Mouse (Mus musculus): Measurements from ENCODE around the gene Ilvbl. TPM values are rescaled to one million over a fixed set of nuclear protein-coding genes. Genes with fewer than 3 reads are reported as not detected.
A peak's percentile ranks its signal among the peaks of the same experiment; 100 is the strongest.
"Not testable (repeated sequence)": the region's sequence is repeated elsewhere in the genome, so short reads cannot be mapped to it uniquely, and the experiment has no call there.

Ilvbl gene
- total RNA-seq, 4 experiments from 2014 or later, result 8.9 to 14.2 (median 10.5) TPM

- peak; percentile 21 to 27 for DNase-seq (ENCODE audit: low spot score in 2 of 2)
Measured at GRCm38 (mm10) chr10:78591406-78592328, 17.5 kb downstream of the Ilvbl start, which contains the start of gene Syde1. TSS of gene Syde1 (minus strand) at chr10:78591964.

- DNase-seq (ENCODE audit: low spot score in 2 of 2), result no peak
Measured at GRCm38 (mm10) chr10:78592856-78593379, 18.8 kb downstream of the Ilvbl start.

GRCm38 (mm10) chr10:78593736-78594135 is 19.6 kb downstream of the Ilvbl start:
- DNase-seq (ENCODE audit: low spot score in 2 of 2), result no peak

GRCm38 (mm10) chr10:78594157-78594556 is 20.0 kb downstream of the Ilvbl start:
- no peak for DNase-seq (ENCODE audit: low spot score in 2 of 2)

- DNase-seq (ENCODE audit: low spot score in 2 of 2), result no peak
Measured at GRCm38 (mm10) chr10:78594566-78594965, 20.4 kb downstream of the Ilvbl start.

GRCm38 (mm10) chr10:78599865-78600264 is 25.7 kb downstream of the Ilvbl start:
- no peak for DNase-seq (ENCODE audit: low spot score in 2 of 2)

GRCm38 (mm10) chr10:78605080-78605479 is 30.9 kb downstream of the Ilvbl start:
- DNase-seq (ENCODE audit: low spot score in 2 of 2), result no peak

- DNase-seq (ENCODE audit: low spot score in 2 of 2), result no peak
Measured at GRCm38 (mm10) chr10:78607602-78608001, 33.5 kb downstream of the Ilvbl start.

GRCm38 (mm10) chr10:78617974-78618373 is 43.8 kb downstream of the Ilvbl start, which contains the start of gene Olfr1357:
TSS of gene Olfr1357 (minus strand) at chr10:78618074.
- no peak for DNase-seq (ENCODE audit: low spot score in 2 of 2)

GRCm38 (mm10) chr10:78623143-78623542 is 49.0 kb downstream of the Ilvbl start:
- DNase-seq (ENCODE audit: low spot score in 2 of 2), result not testable (repeated sequence)

- DNase-seq (ENCODE audit: low spot score in 2 of 2), result no peak
Measured at GRCm38 (mm10) chr10:78630194-78630593, 56.0 kb downstream of the Ilvbl start.

GRCm38 (mm10) chr10:78632311-78632710 is 58.2 kb downstream of the Ilvbl start:
- no peak for DNase-seq (ENCODE audit: low spot score in 2 of 2)

Small RNAs within 50 kb of the gene (microRNA-seq; reads per million reads assigned to microRNA genes)
- gene Gm27541, result not detected

Other genes starting within 250 kb of the Ilvbl start
- gene Agpat3, start 221.9 kb upstream of the Ilvbl start, total RNA-seq (2022), result 100 to 1,000 TPM; 107 to 126 (median 122) TPM
- gene Rrp1, start 161.3 kb upstream of the Ilvbl start, total RNA-seq (2022), result 10 to 100 TPM; 54.6 to 63.3 (median 59.5) TPM
- gene Cstb, start 148.7 kb upstream of the Ilvbl start, total RNA-seq (2022), result 10 to 100 TPM in 3 of 4 experiments, 1 to 10 TPM in 1; 7.8 to 12.6 (median 11.0) TPM
- 1 to 10 TPM; 5.0 to 6.9 (median 6.3) TPM for gene Pdxk, start 109.4 kb upstream of the Ilvbl start, total RNA-seq (2022)
- not detected for gene Olfr1358, start 56.9 kb upstream of the Ilvbl start, total RNA-seq (2022)
- 1 to 10 TPM; 2.2 to 3.6 (median 2.6) TPM for gene Syde1, start 17.6 kb downstream of the Ilvbl start, total RNA-seq (2022)
- not detected for gene Olfr1357, start 43.7 kb downstream of the Ilvbl start, total RNA-seq (2022)
- gene Casp14, start 143.9 kb downstream of the Ilvbl start, total RNA-seq (2022), result not detected
- not detected for gene Ccdc105, start 178.7 kb downstream of the Ilvbl start, total RNA-seq (2022)
- not detected for gene Slc1a6, start 206.2 kb downstream of the Ilvbl start, total RNA-seq (2022)

Measured in gastrocnemius, adult 8-10 months (tissue).